Mouse (Mus musculus) embryonic fibroblast, embryonic 13.5 days (primary cell): ENCODE results near the gene Uts2.

Source experiments
- CTCF ChIP-seq: IDR thresholded peaks from 2 replicates; pipeline ENCODE4 v1.5.1; 2011; ENCODE audit warnings: mild to moderate bottlenecking, control low read depth, low read length, moderate library complexity, borderline replicate concordance; ENCODE audit not compliant: insufficient read depth
- POLR2A ChIP-seq: IDR thresholded peaks from 2 replicates; pipeline ENCODE4 v1.6.1; 2011; ENCODE audit warnings: low read depth, mild to moderate bottlenecking, control low read depth, low read length, moderate library complexity

GRCm38 (mm10) chr4:151046524-151046923 lies 49.6 kb downstream of the Uts2 start:
- TF ChIP-seq CTCF = no peak
- no peak for TF ChIP-seq POLR2A
